Mouse (Mus musculus) heart, embryonic 12.5 days (tissue): ENCODE measurements around the gene Fam186b. TPM values are rescaled to one million over a fixed set of nuclear protein-coding genes. Genes with fewer than 3 reads are reported as not detected.

Experiments used
- ATAC-seq: fragments of 200-750 bp; cut with Nextera tagmentation; 2 replicates; pipeline ENCODE4 v1.8.0; 2017; ENCODE audit warnings: moderate TSS enrichment, moderate library complexity; ENCODE audit not compliant: insufficient number of reproducible peaks, low FRiP score
- H3K27ac ChIP-seq: fragments of 300-500 bp; sonication (generic); 2 replicates; pipeline ENCODE4 v1.5.1; 2016; ENCODE audit warnings: mild to moderate bottlenecking, moderate library complexity; ENCODE audit not compliant: poor library complexity, severe bottlenecking
- H3K27me3 ChIP-seq: fragments of 300-500 bp; sonication (generic); replicated peaks from 2 replicates; pipeline ENCODE4 v1.6.1; 2016; ENCODE audit warnings: mild to moderate bottlenecking, moderate library complexity
- H3K36me3 ChIP-seq: fragments of 300-500 bp; sonication (generic); 2 replicates; pipeline ENCODE4 v1.6.1; 2016; ENCODE audit warnings: mild to moderate bottlenecking, moderate library complexity
- H3K4me1 ChIP-seq: fragments of 300-500 bp; sonication (generic); replicated peaks from 2 replicates; pipeline ENCODE4 v1.6.1; 2016; ENCODE audit warnings: mild to moderate bottlenecking
- H3K4me2 ChIP-seq: fragments of 300-500 bp; sonication (generic); 2 replicates; pipeline ENCODE4 v1.6.1; 2016; ENCODE audit warnings: mild to moderate bottlenecking, moderate library complexity
- H3K4me3 ChIP-seq: fragments of 300-500 bp; sonication (generic); 2 replicates; pipeline ENCODE4 v1.5.1; 2016; ENCODE audit warnings: mild to moderate bottlenecking
- H3K9ac ChIP-seq: fragments of 300-500 bp; sonication (generic); 2 replicates; pipeline ENCODE4 v1.6.1; 2016; ENCODE audit warnings: mild to moderate bottlenecking, moderate library complexity
- H3K9me3 ChIP-seq: fragments of 300-500 bp; sonication (generic); replicated peaks from 2 replicates; pipeline ENCODE4 v1.6.1; 2016; ENCODE audit warnings: mild to moderate bottlenecking, moderate library complexity
- WGBS: fragments of 180-500 bp; shearing (Covaris S2); methylation state at CpG from one replicate; pipeline ENCODE4 v1.1.7; 2016; 5-methylcytosine and 5-hydroxymethylcytosine counted together
- polyA plus RNA-seq: library from polyadenylated mRNA; unstranded; fragments of >200 nt; fragmentation: Nextera tagmentation; extraction: Ambion mirVana; gene quantifications from 2 replicates; pipeline ENCODE4 v1.2.1, GENCODE M21; 2016

Gene Fam186b
- polyA plus RNA-seq, 1 experiment from 2014 or later, result 0.27 TPM

- H3K27me3 ChIP-seq, result peaks cover 95% of the 10 kb centered on the region
- H3K4me2 ChIP-seq, result peak within 1 kb of the TSS; percentile 78
- H3K9me3 ChIP-seq, result no peaks in the 10 kb centered on the region
- WGBS, result 1% methylated on average over 65 of the region's 66 CpGs
- peaks cover 47% of the 10 kb centered on the region for H3K4me1 ChIP-seq
- H3K27ac ChIP-seq, result no peak within 1 kb of the TSS
- peak within 1 kb of the TSS; percentile 52 for H3K4me3 ChIP-seq
- H3K9ac ChIP-seq, result peak within 1 kb of the TSS; percentile 60
- H3K36me3 ChIP-seq, result no peaks in the 10 kb centered on the region
- peak; percentile 76 for ATAC-seq
Observed at GRCm38 (mm10) chr15:99224208-99224911, 71.3 kb downstream of the Fam186b start, which contains the start of gene Kcnh3. Kcnh3 (plus strand) TSS chr15:99224861.

GRCm38 (mm10) chr15:99223585-99224207, 72.0 kb downstream of the Fam186b start:
- Histone ChIP-seq H3K27me3 (peaks cover 92% of the 10 kb centered on the region), H3K36me3 (no peaks in the 10 kb centered on the region), H3K4me1 (peaks cover 47% of the 10 kb centered on the region), H3K4me3 (peak overlapping the region; percentile 52), H3K9me3 (no peaks in the 10 kb centered on the region), H3K4me2 (peak overlapping the region; percentile 78), H3K9ac (peak overlapping the region; percentile 60), H3K27ac (no peak overlapping the region)
- 1% methylated on average over 40 of the region's 46 CpGs for WGBS
- peak; percentile 12 for ATAC-seq

- Histone ChIP-seq H3K4me2 (peak overlapping the region; percentile 78), H3K4me3 (peak overlapping the region; percentile 52), H3K9ac (peak overlapping the region; percentile 60), H3K36me3 (no peaks in the 10 kb centered on the region), H3K9me3 (no peaks in the 10 kb centered on the region), H3K27ac (no peak overlapping the region), H3K4me1 (peaks cover 47% of the 10 kb centered on the region), H3K27me3 (peaks cover 89% of the 10 kb centered on the region)
- WGBS, result 9% methylated on average over 18 of the region's 18 CpGs
- ATAC-seq, result no peak
Observed at GRCm38 (mm10) chr15:99222794-99223584, 72.7 kb downstream of the Fam186b start.

- H3K9me3 ChIP-seq, result no peaks in the 10 kb centered on the region
- ATAC-seq, result no peak
- no peak overlapping the region for H3K9ac ChIP-seq
- no peak overlapping the region for H3K27ac ChIP-seq
- H3K4me1 ChIP-seq, result peaks cover 47% of the 10 kb centered on the region
- no peak overlapping the region for H3K4me2 ChIP-seq
- WGBS, result 6% methylated on average over 8 of the region's 8 CpGs
- H3K36me3 ChIP-seq, result no peaks in the 10 kb centered on the region
- peaks cover 77% of the 10 kb centered on the region for H3K27me3 ChIP-seq
- H3K4me3 ChIP-seq, result no peak overlapping the region
Observed at GRCm38 (mm10) chr15:99221315-99221952, 74.3 kb downstream of the Fam186b start.

Other genes with a start within 250 kb of the Fam186b start
- 0.22 and 0.50 TPM in 2 replicates for gene Prph, start 240.7 kb downstream of the Fam186b start, polyA plus RNA-seq
- 27.2 and 28.0 TPM in 2 replicates for gene Troap, start 221.3 kb downstream of the Fam186b start, polyA plus RNA-seq
- gene C1ql4, start 208.1 kb downstream of the Fam186b start, polyA plus RNA-seq, result 0.34 and 0.46 TPM in 2 replicates
- gene Dnajc22, start 202.7 kb downstream of the Fam186b start, polyA plus RNA-seq, result 1.2 TPM in 2 replicates
- gene Spats2, start 170.0 kb downstream of the Fam186b start, polyA plus RNA-seq, result 57.2 and 58.5 TPM in 2 replicates
- 0.10 and 0.24 TPM in 2 replicates for gene Kcnh3, start 71.0 kb downstream of the Fam186b start, polyA plus RNA-seq
- 143 and 152 TPM in 2 replicates for gene Mcrs1, start 43.9 kb downstream of the Fam186b start, polyA plus RNA-seq
- 44.0 and 44.4 TPM in 2 replicates for gene Prpf40b, start 801 bp downstream of the Fam186b start, polyA plus RNA-seq
- 17.2 and 21.0 TPM in 2 replicates for gene Fmnl3, start 74.6 kb upstream of the Fam186b start, polyA plus RNA-seq
- gene Tmbim6, start 97.0 kb upstream of the Fam186b start, polyA plus RNA-seq, result 251 and 253 TPM in 2 replicates
- 11.4 and 12.0 TPM in 2 replicates for gene Nckap5l, start 161.9 kb upstream of the Fam186b start, polyA plus RNA-seq
- 11.3 and 12.2 TPM in 2 replicates for gene Bcdin3d, start 178.8 kb upstream of the Fam186b start, polyA plus RNA-seq
- gene Faim2, start 232.3 kb upstream of the Fam186b start, polyA plus RNA-seq, result 0.09 and 0.15 TPM in 2 replicates